Mouse (Mus musculus) kidney, adult 18-20 months (tissue): ENCODE data around the gene Tspan9.

Experiments used
- DNase-seq: peaks from one replicate; pipeline ENCODE4 v3.0.0; 2021

Tspan9 gene

DNA sequence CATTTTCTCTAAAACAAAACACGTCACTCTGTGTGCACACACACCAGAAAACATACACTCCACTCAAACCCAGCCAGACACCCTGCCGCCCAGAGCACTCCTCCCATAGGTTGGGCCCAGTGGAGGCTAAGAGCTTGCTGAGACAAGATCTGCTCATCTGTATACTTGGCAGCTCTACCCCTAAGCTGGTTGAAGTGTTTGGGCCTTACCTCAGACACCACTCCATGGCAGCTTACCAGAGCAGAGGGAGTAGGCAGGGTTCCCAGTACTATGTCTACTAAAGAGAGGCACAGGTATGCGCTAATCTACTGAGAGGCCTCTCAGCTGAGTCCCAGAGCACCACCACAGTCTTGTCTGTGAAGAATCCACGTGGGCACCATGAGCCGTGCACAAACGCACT, 10.8 kb downstream of the Tspan9 start:
- no peak for DNase-seq

DNA sequence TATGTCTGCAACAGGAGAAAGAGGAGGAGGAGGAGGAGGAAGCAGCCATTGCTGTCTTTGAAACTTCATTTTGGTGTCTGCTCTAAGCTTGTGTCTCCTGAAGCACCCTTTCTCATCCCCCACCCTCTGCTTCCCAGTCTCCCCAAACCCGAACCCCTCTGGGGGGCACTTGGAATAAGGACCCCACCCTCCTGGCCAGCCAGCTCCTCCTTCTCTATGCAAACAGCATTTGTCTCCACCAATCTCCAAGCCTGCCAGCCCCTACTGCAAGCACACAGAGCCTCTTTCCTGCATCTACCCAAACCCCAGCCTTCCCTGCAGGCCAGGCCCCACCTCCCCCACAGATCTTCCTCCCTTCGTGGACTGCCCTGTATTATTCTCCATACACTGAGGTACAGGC, 12.0 kb downstream of the Tspan9 start:
- DNase-seq, result no peak

DNA sequence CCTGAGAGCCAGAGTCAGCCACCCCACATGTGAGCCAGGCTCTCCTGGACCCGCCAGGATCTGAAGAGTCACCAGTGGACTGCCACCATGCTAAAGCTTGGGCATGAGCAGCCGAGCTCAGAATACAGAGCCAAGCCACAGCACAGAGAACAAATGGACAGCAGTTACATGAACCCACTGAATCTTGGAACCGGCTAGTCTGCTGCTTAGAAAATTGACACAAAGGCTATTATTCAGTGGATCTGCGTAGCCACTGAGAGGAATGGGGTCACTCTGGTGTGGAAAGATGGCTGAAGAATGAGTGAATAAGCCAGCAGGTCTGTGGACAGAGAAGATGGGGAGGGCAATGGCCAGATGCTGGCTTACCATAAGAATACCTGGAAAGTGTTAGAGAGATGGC, 12.7 kb downstream of the Tspan9 start:
- DNase-seq, result no peak

DNA sequence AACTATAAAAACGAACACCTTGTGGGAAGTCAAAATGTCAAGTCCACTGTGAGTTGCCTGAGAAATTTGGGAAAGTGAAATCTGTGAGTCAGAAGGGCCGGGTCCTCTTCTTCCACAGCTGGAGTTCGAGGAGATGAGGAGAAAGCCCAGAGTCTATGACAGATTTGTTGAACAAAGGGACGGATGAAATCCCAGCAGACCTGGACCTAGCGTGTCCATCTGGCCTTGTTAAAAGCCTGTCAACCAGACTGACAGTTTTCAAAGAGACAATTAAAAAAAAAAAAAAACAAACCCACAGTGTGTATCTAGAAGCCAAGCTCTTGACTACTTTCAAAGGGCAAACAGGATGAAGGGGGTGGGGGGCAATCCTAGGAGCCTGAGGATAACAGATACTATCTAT, 14.0 kb downstream of the Tspan9 start:
- DNase-seq, result no peak

DNA sequence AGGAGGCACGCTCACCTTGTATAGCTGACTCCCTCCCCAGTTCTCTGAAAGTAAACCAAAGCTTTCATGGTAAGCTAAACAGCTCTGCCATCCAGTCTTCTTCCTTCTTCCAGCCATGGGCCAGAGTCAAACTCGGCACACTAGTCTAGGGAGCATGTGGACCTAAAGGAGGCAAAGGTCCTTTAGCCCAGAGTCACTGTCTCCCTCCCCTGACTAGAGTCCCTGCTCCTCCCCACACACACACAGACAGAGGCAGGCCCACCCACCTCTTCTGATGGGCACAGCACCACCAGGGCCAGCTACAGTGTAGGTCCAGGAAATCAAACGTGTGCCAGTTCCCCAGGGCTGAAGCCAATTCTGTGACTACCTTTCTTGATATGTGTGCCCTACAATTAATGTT, 16.1 kb downstream of the Tspan9 start:
- no peak for DNase-seq

DNA sequence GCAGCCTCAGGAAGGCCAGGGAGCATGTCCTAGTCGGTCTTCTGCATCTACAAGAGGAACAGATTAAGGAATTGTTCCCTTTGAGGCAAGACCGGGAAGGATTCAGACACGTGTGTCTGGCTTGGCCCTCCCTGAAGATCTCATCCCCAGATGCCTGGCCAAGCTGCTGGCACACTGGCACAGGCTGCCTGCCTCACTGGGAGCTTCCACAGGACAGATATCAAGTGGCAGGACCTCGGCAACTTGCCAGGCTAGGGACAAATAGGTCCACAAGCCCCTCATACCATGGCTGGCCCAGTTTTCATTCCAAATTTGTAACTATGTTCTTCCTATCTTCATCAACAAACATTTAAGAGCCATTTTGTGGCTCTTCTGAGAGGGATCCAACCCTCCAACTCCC, 16.5 kb downstream of the Tspan9 start:
- no peak for DNase-seq

DNA sequence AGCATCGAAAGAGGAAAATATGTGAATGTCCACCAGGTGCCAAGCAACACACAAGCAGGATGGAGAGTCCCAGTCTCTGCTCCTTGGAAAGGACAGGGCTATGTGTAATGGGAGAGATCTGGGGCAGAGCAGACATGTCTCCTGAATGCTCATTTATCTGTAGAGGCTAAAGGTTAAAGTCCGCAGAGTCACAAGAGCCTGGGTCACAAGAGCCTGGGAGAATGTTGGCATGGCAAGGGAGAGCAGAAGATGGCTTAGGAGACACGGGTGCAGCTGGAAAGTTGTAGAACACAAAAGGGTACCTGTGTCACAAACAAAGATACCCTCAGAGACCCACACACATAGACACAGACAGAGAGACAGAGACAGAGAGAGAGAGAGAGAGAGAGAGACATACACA, 17.9 kb downstream of the Tspan9 start:
- DNase-seq, result no peak

DNA sequence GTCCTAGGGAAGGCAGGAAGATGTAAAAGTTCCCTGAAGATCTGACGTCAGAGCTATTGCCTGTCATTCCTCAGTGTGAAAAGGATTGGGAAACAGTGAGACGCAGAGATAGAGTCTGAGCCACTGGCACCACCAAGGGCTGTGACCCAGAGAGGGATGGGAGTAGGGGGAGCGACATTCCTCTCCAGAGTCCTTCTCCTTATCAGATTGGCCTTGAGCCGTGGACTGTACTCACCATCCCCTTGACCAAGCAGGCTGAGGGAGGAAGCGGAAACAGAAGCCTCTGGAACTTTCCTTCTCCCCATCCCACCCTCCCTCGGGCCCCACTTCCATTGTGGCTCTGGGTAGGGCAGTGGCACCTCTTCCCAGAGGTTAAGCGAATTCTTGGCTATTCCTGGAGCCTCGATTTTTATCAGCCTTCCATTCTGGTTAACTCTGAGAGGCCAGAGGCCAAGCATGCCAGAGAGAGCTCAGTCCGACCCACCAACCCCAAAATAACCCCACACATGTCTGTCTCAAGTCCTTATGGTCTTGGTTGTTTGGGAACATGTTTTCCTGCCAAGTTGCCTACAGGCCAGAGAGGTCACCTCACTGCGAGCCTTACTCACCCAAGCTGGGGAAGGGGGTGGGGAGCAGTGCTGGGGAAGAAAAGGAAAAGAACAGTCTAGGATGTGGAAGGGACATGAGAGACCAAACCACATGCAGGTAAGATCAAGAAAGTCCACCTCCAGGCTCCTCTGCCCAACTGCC, 19.0 kb downstream of the Tspan9 start:
- DNase-seq, result peak; percentile 64

DNA sequence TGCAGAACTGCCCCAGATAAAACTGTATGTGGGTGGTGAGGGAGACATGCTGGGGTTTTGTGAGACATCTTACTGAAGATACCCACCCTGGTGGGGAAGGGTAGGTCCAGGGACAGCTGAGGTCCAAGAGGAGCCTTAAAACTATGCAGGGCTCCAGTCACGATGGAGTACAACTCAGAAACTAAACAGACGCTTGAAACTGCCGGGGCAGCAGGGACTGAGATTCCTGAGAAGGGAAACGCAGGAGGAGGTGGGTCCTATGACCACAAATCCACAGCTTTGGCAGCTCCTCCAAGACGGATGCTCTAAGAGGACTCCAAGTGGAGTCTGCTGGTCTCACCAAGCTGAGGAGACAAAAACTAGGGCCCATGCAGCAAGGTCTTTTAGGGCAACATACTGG, 21.3 kb downstream of the Tspan9 start:
- no peak for DNase-seq

DNA sequence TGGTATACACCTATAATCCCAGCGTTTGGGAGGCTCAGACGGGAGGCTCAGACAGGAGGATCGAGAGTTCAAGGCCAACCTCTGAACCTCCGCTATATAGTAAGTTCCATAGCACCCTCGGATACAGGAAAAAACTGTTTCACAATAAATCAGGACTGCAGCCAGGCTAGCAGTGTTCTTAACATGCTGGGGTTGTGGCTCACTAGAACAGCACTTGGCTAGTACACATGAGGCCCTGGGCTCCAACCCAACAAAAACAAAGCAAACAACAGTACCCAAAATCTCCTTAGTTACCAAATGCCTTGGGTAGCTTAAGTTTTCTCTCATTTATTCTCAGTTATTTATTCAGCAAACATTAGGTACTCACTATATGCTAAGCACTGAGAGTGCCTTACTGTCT, 21.7 kb downstream of the Tspan9 start:
- DNase-seq, result no peak

DNA sequence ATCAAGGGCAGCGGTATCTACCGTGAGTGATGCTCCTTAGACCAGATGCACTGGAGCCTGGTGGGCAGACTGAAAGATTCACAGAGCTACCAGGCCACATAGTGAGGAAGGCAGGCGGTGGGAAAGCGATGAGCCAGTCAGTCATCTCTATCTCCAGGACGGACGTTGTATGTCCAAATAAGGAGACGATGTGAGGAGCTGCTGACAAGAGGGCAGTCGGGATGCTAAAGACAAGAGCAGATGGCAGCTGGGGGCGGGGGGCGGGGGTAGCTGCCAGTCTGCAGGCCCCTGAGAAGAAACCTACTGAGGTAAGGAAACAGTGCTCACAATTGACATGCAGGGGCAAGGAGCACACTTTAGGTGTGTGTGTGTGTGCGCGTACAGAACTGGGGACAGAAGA, 22.6 kb downstream of the Tspan9 start:
- DNase-seq, result no peak

DNA sequence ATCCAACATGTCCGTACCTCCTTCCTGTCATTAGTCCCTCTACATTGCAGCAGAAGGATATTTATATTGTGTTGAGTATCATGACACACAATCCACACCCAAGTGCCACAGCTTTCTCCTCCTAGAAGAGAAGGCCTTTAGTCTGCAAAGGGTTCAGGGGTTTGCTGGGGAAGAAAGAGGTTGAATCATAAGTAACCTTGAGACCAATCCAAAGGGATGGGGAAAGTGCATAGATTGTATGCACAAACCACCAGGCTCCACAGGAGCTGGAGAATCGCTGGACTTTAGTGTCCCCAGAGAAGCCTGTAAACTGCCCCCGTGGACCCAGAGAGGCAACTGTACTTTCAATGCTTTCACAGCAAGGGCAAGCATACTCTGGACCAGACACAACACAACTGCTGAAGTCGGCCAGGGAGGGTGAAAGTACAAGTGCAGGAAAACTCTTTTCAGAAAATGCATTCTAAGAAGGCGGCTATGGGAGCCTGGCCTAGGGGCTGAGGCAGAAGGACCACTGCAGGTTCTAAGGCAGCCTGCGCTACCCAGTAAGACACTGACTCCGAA, 24.6 kb downstream of the Tspan9 start:
- DNase-seq, result no peak

DNA sequence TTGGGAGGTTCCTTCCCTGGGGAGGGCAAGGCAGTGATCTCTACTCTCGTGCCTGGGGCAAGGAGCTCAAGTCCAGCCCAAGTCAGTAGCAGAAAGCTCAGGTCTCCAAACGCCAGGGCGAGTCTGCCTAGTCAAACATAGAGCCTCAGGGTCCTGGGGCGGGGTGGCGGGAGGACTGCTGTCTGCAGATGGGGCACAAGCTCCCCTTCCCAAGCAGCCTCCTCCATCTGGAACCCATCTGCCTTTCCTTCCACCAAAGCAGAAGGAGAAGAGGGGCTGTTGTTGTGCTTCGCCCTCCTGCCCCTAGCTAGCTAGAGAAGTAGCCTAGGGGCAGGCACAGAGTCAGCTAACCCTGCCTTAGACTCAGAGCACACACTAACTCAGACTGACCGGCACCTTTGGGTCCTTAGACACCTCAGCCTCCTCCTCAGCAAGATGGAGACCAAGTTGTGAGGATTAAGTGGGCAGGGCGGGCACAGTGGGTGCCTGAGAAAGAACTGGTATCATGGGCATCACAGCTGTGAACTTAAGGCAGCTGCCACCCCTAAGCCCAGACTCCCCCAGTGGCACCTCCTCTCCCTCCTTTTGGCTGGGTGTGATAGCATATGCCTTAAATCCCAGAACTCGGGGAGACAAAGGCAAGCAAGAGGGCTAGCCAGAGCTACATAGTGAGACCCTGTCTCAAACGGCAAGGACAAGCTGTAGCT, 26.4 kb downstream of the Tspan9 start:
- DNase-seq, result no peak

DNA sequence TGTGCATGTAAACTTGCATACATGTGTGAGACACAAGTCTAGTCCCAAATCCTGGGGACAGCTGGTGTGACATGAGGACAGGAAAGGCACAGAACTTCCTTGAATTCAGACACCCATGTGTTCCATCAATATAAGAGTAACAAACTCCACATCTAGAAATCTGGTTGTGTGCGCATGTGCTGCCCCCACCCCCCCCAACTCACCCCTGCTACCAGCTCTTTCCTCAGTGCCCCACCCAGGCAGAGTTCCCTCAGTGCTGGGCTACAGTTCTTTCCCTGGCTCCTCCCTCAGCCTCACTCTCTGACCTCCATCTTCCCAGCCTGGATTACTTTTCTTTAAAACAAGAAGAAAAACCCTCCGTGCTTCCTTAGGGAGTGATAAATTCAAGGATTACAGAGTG, 27.1 kb downstream of the Tspan9 start:
- DNase-seq, result no peak

DNA sequence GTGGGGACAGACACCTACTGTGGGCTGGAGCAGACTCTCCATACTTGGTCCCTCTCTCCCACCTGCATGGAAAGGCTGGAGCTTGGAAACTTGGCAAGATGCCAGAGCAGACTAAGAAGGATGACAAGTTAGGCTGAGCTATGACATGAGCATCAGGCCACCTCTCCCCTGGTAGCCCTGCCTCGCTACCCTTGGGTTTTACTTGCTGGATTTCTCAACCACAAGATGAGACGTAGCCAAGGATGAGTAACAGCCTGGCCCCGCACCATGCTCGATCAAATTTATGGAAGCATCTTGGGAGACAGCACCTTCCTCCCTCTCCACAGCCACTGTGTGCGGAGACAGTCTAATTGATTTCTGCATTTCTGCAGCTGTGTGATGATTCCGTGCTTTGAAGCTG, 28.3 kb downstream of the Tspan9 start:
- no peak for DNase-seq

DNA sequence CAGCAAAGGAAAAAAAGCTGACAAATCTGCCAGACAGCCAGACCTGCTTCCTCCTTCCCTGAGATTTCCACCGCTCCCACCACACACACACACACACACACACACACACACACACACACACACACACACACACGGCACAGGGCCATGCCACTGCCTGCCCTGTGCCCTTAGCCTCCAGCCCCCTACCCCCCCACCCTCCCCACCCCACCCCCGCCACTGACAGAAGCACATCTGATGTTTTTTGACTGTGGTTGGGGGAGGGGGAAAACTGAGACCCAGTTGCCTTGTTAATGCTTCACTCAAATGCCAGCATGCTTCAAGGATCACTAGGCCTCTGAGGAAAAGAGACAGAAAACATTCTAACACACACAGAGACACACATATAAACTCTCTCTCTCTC, 30.8 kb downstream of the Tspan9 start:
- no peak for DNase-seq

DNA sequence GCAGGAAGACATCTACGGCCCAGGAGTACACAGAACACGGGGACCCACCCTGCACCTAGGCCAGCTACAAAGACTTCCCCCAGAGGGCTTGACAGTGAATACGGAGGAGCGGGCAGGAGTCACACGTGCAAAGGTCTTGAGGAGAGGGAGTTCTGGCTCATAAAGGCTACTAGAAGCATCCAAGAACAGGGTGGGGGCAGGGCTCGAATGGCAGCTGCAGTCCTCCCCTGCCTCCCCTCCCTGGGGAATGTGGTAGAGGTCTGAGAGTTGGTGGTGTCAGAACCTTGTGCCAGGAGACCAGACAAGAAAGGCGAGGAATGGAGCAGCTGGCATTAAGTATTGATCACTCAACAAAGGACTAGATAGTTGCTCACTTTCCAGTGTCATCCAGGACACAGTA, 31.6 kb downstream of the Tspan9 start:
- DNase-seq, result no peak

DNA sequence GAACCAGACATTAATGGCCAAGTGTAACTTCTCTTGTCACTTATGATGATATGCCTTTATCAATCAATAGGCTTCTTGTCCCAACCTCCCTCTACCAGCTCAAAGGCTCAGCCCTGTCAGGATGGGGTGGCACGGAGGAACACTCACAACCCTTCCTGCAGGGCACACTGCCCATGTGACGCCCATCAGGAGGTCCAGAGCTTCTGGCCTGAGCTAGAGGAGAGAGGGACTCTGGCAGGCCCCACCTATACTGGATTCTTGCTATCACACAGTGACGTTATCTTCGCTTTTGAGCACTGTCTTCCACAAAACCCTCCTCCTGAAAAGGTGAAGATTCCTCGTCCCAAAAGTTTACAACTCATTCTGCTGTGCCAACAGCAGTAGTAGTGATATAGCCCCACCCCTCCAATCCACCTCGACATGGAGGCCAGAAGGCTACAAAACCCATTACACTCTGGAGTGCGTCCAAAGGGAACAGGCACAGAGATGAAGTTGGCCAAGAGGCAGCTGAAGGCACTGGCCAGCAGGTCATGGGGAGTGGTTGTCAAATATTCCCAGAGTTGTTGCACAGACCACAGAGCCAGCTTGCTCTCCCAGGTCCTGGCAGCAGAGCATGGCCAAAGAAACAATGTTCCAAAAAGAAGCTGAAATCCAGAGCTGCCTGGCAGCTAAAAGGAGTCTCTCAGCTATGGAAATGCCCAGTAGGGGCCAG, 34.9 kb downstream of the Tspan9 start:
- DNase-seq, result peak; percentile 73

DNA sequence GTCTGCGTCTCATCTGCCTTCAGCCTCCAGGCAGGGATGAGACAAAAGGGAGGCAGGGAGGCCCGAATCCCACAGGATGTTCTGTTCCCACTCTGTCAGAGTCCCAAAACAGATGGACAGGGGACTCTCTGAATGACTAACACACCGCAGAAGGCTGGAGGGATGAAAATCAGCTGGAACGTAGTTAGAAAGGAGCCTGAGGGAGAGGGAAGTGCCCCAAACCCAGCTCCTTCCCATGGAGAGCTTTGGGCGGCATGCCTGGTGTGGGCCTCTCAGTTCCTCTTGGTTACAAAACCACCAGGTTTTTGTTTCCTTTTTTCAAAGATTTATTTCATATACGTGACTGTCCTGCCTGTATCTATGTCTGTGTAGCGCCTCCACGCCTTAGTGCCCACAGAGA, 35.7 kb downstream of the Tspan9 start:
- no peak for DNase-seq

DNA sequence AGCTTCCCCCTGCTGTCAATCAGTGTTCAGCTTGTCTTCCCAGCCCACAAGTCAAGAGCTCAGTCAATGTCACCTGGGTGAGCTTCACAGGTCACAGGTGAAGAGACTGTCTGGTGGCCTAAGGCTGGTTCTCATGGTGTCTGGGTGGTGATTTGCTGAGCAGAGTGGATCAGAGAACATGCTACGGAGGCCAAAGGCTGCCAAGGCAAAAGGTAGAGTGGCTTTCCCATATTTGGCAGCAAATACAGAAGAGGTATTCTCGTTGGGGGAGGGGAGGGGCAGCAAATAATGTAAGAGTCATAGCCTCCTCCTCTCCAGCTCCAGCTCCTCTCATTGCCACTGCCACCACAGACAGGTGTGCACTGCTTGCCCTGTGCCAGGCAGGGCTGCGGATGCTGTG, 37.2 kb downstream of the Tspan9 start:
- no peak for DNase-seq

DNA sequence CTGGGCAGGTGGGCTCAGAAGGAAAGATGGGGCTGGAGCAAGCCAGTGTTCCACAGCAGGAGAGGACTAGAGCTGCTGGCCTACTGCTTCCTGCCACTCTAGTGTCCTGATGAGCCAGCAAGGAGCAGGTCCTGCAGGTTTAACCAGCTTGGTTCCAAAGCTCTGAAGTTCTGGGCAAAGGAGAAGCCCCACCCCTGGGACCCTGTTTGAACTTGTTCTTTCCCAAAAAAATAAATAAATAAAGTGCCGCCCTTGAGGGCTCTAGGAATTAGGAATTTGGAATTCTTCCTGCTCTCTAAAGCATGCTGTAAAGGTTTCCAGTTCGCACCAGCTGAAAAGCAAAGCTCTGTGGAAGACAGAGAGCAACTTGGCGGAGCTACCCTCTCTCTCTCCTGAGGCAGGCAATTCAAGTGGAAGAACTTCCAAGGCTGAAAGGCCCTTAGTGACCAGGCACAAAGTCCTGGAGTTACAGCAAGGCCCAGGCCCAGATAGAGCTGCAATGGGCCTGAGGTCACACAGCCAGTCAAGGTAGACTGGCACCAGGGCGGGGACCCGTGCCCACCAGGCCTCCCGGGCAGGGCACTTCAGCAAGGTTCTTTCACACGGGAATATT, 38.6 kb downstream of the Tspan9 start:
- DNase-seq, result peak; percentile 72

DNA sequence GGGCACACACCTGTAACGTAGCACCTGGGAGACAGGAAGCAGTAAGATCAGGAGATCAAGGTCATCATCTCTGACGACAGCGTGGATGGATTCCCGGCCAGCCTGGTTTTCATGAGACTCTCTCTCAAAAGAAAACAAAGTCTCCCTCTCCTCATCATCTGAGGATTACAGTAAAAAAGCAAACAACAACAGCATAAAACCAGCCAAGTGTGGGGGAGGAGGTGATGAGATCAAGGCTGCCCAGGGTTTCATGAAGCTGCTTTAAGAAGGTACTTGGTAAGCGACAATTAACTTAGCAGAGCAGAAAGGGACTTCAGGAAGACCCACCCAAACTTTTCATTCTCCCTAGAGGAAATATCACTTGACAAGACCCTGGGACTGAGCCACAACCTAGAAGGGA, 39.5 kb downstream of the Tspan9 start:
- no peak for DNase-seq

DNA sequence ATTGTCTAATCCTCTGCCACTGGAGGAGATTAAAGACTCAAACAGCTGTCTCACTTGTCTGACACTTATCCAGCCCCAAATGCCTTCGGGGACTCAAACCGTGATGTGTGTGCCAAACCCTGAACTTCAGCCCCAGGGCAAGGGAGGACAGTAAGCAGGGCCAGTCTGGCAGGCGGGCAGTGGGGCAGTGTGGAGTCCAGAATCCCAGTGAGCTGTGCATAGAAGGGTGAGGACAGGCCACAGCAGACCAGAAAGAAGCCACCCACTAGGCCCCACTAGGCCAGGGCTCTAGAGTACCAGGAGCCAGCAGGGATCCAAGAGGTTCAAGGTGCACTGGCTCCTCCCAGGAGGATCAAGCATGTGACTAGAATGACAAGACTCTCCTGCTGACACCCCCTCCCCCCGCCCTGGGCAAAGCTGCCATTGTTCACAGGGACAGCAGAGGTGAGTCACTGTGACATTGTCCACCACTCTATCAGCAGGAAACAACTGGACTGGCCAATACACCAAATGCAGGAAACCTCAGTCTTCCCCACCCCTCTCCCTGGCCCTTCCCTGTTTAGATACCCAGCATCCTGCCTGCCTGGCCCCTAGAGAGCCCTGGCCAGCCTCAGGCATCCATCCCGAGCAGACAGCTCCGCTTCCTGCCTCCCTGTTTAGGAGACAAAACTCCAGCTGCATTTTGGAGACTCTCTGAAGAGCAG, 40.9 kb downstream of the Tspan9 start:
- peak; percentile 78 for DNase-seq
